Mouse (Mus musculus) spleen, postnatal 4 days (tissue): Measurements from ENCODE around the gene Fam124b.

Experiments
- DNase-seq, 2 experiments: peaks; one replicate each; pipeline ENCODE4 v3.0.0; 2022; ENCODE audit warnings: low spot score in 2 of 2

Fam124b gene

GRCm38 (mm10) chr1:80177651-80178382 is 40.5 kb downstream of the Fam124b start:
- DNase-seq, result no peak

GRCm38 (mm10) chr1:80167706-80168105 is 50.6 kb downstream of the Fam124b start:
- DNase-seq, result no peak

- DNase-seq, result no peak
Observed at GRCm38 (mm10) chr1:80166577-80166976, 51.7 kb downstream of the Fam124b start.

- no peak for DNase-seq
Observed at GRCm38 (mm10) chr1:80165391-80165790, 52.9 kb downstream of the Fam124b start.

- DNase-seq, result no peak
Observed at GRCm38 (mm10) chr1:80162943-80163342, 55.3 kb downstream of the Fam124b start.

- DNase-seq, result no peak
Observed at GRCm38 (mm10) chr1:80159586-80159985, 58.7 kb downstream of the Fam124b start.

GRCm38 (mm10) chr1:80154902-80155301 is 63.4 kb downstream of the Fam124b start:
- DNase-seq, result no peak

GRCm38 (mm10) chr1:80153125-80153716 is 65.1 kb downstream of the Fam124b start:
- no peak for DNase-seq

- DNase-seq, result no peak
Observed at GRCm38 (mm10) chr1:80150681-80151080, 67.6 kb downstream of the Fam124b start.
